Mouse (Mus musculus): ENCODE data around the gene Lgmn.

GRCm38 (mm10) chr12:102395998-102396991, 43.3 kb downstream of the Lgmn start:
- TF ChIP-seq CTCF (IDR thresholded peaks at IDR 0.05; ENCODE audit: low read depth) = no peak
- no peak for TF ChIP-seq EP300 (optimal IDR thresholded peaks at IDR 0.05)

Measured in stomach, postnatal 0 days (tissue).